Mouse (Mus musculus) T-helper 2 cell (primary cell): Measurements from ENCODE around the gene B4galt3.

ENCODE experiments used
- in situ Hi-C: fragments of 300-600 bp; cut with MboI, MseI; formaldehyde crosslinking; loops from one replicate; pipeline ENCODE4 v1.15.1; 2025; ENCODE audit warnings: high pct_unique_total_duplicates

B4galt3 gene

DNA sequence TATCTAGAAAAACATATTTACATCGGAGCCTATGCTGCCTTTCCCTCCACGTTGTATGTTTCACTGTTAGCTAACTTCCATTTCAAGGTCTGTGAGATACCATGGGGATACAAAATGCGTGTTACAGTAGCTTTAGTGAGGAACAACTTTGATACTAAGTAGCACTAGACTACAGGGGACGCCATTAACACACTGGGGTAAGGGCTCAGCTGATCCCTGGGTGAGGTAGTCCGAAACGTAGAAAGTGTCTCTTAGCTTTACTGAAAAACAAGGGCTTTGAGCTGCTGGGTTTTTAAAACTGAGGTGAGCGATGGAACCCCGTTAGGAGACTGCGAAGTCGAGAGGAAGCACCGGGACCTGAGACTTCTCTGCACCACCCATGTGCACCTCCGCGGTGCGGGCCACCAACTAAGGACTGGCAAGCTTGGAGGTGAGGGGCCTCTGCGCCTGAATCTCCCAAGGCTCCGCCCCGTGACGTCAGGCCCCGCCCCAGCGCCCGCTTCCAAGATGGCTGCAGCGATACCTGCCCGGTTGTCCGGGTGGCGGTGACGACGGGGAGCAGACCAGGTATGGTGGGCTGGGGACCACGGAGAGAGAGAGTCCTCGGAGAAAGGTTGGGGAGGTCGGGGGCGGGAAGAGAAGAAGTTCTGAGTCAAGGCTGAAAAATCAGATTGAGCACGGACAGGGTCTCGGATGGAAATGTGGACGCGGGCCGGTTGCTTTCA lies at the start of gene B4galt3:
B4galt3 (plus strand) TSS at position 481 of the 725 bp plus-strand sequence.
- in situ Hi-C loops = no loop called here

DNA sequence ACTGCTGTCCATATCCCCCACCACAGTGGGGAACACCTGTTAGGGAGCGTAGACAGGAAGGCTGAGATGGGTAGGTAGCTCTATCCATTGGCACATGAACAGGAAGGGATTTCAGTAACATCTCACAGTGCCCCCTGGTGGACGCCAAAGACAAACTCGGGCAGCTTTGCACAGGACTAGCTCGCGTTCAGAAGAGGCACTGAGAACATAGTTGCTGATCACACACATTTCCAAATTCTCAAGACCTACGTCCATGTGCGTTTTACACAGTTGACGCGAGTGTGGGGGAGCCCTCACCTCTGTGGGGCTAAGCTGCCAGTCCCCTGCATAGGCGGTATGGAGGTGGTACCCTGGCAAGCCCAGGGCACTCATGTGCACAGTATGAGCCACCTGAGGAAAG lies 49.3 kb upstream of the B4galt3 start:
- in situ Hi-C loops = loop anchor here (5.0 kb wide), 1 partner anchor 104 kb away; no protein-coding TSS in a partner anchor

DNA sequence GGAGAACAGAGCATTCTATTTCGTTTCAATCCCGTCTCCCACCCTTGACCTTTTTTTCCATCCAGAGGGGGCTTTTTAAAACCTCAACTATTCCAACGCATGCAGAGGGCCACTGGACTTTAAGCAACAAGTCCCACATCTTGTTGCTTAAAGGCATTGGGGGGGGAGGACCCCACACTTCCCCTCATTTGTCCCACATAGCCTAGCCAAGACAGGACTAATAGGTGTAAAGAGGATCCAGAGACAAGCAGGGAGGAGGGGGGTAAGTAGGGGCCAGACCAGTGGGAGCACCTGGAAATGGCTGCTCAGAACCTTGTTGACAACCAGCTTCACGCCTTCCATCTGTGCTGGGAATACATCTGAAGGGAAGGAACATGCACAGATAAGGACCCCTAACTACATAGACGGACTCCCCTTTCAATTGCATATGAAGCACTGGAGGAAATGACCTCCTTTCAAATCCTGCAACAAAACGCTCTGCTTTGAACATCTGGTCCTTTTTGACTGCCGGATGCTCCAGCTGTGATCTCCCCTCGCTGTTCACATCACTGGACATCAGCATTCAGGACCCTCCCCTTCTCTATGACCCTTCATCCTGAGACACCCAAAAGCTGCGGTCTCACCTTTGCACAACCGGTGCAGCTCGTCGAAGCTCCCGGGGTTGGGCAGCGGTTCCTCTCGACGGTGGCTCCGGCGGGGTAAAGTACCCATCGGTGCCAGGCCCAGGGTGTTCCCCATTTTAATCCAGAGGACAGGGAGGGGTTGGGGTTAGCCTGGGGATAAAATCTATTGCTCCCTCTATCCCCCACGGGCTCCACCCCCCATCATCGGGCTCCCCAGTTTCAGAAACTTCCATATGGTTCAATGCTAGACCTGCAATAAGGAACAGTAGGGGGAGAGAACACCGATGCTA lies 48.6 kb upstream of the B4galt3 start:
- in situ Hi-C loops = loop anchor here (5.0 kb wide), 1 partner anchor 104 kb away; no protein-coding TSS in a partner anchor

DNA sequence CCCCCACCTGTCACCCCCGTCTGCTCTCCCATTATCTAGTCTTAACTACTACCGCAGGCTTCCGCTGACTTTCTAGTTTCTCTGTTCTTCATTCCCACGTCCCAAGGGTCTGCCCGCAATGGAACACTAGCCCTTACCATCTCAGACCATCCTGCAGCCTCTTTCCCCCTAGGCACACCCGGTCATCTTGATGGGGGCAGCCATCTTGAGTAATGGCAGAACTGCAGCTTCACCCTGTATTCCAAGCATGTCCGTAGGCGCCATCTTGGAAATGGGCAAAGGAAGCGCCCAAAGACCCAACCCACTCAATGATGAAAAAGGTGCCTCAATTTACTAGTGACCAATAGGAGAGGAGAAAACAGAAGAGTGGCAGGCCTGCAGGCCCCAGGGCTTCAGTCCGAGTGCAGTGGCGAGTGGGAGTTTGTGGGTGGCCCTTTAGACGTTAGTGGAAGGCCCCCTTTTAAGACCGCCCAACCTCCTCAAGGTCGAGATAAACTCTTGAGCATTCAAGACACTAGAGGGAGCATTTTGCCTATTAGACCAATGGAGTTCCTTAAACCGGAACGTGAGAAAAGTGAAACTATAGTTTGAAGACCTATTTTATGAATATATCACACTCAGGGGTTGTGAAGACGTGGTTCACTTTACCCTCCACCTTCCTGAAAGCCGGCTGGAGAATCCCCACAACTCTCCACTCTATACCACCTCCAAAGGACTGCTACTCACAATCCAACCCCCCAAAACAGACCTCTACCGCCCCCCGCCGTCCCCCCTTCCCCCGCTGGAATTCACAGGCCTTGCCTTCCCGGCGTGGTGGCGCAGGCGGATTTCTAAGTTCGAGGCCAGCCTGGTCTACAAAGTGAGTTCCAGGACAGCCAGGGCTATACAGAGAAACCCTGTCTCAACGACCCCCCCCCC lies 47.6 kb upstream of the B4galt3 start, which contains the start of gene Tomm40l:
Tomm40l (minus strand) TSS at position 277 of the 918 bp plus-strand sequence.
- in situ Hi-C loops = loop anchor here (5.0 kb wide), 1 partner anchor 105 kb away; no protein-coding TSS in a partner anchor

DNA sequence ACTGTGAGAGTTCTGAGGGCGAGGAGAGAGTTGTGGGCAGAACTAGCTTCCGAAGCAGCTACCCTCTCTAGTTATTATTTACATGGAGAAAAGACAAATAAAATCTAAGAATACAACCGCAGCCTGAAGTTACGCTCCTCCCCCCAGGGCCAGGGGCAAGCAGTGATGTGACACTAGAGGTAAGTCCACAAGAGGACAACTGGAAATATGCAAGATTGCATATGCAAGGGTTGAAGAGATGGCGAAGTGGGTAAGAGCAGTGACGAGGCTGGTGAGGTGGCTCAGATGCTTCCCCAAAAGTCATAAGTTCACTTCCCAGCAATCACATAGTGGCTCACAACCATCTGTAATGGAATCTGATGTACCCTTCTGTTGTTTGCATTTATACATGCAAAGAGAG lies 47.0 kb upstream of the B4galt3 start:
- in situ Hi-C loops = loop anchor here (5.0 kb wide), 1 partner anchor 106 kb away; no protein-coding TSS in a partner anchor

DNA sequence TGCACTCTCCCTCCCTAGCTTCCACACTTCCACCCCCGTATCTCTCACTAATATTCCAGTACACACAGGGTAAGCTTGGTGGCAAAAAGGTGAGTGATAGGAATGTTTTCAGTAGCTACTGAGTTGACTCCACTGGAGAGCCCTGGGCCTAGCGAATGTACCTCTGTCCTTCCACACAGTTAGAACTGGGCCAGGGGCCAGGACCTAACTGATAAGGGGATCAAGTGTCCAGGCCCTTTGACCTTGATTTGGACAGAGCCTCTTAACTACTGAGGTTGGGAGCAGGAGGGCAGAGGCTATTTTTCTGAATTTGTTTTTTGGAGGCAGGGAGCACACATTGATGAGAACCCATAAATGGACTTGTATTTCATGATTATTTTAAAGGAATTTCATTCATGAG lies 46.3 kb upstream of the B4galt3 start:
- in situ Hi-C loops = loop anchor here (5.0 kb wide), 1 partner anchor 106 kb away; no protein-coding TSS in a partner anchor

DNA sequence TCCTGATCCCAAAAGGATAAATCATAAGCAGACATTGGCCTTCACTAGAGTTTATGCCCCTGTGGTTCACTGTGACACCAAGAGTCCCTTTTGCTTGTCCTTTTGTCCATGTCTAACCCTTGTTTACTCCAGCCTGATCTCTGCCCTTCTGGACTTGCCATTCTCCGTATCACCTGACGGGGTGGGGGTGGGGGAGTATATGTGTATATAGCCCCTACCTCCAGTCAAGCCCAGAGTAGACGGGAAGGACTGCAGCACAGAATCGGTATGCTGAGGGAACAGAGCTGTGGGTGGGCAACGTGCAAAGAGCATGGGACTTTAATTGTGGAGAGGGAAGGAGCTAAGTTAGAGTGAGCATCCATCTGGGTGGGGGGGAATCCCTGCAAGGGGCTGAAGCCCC lies 45.3 kb upstream of the B4galt3 start, which contains the start of gene Apoa2:
Apoa2 (plus strand) TSS at position 198 of the 400 bp plus-strand sequence.
- in situ Hi-C loops = loop anchor here (5.0 kb wide), 1 partner anchor 108 kb away; no protein-coding TSS in a partner anchor

DNA sequence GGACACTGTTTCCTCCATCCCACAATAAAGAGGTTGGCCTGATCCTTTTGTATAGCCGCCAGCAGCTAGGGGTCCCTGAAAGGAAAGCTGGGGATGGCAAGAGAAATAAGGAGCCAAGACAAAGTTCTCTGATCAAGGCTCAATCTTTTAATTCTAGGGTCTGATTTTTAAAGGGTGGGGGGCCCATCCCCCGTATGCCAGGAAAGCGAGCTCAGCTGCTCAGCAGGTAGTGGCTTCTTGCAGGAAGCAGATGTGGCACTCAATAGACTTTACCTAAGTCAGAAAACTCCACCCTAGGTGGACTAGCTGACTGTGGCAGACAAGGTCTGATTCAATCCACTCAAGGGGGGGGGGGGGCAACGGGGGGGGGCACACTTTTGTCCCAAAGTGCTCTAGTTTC lies 43.3 kb upstream of the B4galt3 start:
- in situ Hi-C loops = no loop called here

DNA sequence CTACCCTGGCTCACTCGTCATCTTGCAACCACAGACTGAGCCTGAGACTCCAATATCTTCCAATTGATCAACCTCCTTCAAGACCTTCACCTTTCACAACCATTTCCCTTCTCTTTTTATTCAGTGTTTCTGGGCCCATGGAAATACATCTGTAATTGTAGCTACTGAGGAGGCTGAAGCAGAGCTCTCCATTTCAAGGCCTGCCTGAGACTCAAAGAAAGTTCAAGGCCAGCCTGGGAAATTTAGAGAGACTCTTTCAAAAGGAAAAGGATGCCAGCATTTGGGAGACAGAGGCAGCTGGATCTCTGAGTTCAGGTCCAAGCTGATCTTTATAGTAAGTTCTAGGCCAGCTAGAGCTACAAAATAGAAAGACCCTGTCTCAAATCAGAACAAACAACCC lies 42.2 kb upstream of the B4galt3 start:
- in situ Hi-C loops = no loop called here

DNA sequence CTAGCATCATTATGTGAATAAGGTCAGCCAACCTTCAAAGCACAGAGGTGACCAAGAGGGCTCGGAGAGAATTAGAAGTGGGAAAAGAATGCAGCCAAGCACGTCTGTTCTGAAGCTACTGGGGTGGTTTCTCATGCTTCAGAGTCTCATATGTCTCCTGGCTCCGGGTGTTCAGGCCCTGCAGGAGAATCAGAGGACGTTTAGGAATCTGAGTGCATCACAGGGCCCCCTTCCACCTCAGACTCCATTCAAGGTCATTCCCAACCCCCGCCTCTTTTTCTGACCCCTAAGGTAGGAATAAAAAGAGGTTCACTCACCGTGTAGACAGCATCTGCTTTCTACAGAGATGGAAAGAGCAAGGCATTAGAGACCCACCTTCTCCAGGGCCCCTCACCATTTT lies 40.4 kb upstream of the B4galt3 start:
- in situ Hi-C loops = no loop called here

DNA sequence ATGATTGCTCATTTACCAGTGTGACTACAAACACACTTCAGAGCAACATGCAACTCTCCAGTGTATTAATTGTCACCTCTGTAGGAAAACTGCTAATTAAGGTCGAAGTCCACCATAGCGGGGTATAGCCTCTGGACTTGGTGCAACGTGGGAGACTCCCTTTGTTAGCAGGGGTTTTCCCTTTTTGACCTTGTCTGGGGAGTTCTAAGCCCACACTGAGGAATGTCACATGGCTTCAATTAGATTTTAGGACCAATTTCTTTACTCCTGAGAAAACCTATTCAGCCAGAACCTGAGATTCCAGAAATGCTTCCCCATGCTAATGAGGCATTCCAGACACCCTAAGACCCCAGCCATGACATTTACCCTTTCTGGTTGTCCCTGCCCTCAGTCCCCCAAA lies 39.9 kb upstream of the B4galt3 start:
- in situ Hi-C loops = no loop called here

DNA sequence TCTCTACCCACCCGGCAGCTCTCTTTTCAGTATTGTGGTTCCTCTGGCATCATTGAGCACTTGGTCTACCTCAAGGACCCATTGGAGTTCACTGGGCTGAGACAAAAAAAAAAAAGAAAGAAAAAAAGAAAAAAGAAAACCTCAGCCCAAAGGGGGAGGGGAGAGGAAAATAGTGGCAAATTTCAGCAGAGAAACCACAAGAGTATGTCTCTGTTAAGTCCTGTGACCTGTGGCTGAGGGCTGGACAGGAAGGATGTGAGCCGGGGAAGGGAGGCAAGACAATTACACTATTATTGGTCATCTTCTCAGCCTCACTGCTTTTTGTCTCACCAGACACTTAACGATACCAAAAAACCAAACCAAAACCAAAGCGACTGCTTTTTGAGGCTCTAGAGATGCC lies 38.3 kb upstream of the B4galt3 start:
- in situ Hi-C loops = no loop called here

DNA sequence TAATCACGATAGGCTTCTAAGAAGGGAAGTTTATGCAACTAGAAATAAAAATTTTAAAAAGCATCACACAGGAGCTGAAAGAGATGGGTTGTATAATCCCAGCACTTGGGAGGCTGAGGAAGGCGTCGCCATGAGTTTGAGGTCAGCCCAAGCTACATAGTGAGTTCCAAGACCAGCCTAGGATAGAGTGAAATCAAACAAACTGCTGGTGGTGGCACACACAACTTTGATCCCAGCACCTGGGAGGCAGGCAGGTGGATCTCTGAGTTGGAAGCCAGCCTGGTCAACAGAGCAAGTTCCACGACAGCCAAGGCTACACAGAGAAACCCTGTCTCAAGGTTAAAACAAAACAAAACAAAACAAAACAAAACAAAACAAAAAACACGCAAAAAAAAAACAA lies 37.8 kb upstream of the B4galt3 start:
- in situ Hi-C loops = no loop called here

DNA sequence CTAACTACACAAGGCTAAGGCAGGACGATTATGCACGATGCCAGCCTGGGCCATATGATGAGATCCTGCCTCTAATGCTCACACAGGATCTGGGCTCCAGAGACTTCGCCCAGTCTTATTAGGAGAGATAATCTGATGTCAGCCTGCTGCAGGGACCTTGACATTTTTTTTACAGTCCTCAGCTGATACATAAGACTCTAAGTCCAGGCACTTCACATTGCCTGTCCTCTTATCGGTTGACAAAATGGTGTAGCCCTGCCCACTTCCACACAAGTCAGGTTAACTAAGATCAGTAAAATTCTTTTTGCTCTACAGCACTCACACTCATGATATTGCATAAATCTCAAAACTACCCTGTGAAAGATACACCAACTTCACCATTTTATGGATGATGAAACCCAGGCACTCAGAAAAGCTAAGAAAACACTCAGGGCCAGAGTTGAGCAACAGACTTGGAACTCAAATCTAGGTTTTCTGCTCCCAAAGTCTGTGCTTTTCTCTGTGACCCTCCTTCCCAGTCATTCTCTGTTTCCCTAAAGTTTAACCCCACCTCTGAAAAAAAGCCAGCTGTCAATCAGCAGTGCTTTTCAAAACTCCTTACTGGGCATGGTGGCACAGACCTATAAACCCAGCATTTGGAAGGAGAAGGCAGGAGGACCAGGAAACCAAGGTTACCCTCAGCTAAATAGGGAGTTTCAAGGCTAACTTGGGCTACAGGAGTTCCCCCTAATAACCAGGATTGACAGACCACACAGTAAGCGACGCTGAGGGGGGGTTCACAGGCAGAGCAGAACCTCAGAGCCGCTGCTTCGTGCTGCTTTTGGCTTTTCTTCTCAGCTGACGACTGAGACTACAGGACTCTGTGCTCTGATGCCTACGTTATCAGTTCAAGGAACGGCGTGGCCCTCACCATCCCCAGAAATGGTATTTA lies 37.1 kb upstream of the B4galt3 start:
- in situ Hi-C loops = no loop called here

DNA sequence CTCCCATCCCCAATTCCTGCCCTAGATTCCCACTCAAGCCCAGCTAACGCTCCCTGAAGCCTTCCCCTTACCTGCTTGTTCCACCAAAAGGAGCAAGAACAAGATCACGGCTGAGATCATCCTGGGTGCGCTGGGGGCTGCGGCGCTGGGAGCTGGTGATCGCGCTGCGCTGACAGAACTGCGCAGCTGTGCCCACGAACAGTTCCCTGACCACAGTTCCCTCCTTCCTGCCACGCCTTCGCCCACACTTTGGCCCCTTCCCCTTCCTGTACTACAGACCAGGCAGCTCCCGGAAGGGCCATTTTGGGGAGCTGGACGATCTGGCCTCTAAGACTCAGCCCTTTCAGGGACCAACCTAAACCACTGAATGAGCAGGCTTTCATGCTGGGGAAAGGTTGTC lies 36.0 kb upstream of the B4galt3 start, which contains the start of gene Fcer1g:
Fcer1g (minus strand) TSS at position 240 of the 400 bp plus-strand sequence.
- in situ Hi-C loops = no loop called here

DNA sequence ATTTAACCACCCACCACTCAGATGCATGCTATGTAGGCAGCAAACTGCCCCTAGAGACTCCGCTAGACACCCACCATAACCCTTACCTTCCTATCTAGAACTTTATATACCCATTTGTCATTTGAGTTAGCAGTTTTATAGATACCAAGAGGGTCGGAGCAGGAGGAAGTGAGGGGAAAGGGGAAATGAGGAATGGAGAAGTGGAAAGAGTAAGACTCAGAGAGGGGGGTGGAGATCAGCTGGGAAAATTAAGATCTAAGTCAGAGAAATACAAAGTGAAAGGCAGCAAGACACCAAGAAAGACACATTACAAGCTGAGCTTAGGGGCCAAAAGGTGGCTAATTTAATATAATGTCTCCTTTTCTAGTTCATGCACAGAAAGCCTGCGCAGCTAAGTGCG lies 35.6 kb upstream of the B4galt3 start:
- in situ Hi-C loops = no loop called here

DNA sequence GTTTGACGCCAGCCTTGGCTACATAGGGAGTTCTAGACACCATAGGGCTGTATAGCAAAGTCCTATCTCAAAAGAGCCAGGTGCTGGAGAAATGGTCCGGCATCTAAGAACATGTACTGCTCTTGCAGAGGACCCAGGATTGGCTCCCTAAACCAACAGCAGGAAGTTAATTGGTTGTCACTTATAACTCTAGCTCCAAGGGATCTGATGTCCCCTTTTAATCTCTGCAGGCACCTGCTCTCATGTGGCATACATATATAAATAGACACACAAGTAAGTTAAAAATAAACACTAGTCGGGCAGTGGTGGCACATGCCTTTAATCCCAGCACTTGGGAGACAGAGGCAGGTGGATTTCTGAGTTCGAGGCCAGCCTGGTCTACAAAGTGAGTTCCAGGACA lies 34.3 kb upstream of the B4galt3 start:
- in situ Hi-C loops = no loop called here

DNA sequence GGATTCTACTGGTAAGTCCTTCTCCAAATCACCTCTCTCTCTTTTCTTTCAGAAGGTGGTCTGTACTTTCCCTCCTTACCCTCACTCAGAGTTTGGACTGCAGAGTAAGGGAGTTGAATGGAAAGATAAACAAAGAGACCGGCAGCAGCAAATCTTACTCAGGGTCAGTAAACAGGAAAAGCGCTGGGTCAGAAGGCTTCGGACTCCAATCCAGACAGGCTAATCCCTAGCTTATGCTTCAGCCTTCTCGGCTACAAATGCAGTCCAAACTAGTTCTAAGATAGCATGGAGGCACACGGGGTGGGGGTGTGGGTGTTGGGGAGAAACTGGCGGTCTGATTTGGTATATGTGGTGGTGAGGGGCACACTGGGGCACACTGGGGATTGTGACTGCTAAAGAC lies 32.7 kb upstream of the B4galt3 start:
- in situ Hi-C loops = no loop called here

DNA sequence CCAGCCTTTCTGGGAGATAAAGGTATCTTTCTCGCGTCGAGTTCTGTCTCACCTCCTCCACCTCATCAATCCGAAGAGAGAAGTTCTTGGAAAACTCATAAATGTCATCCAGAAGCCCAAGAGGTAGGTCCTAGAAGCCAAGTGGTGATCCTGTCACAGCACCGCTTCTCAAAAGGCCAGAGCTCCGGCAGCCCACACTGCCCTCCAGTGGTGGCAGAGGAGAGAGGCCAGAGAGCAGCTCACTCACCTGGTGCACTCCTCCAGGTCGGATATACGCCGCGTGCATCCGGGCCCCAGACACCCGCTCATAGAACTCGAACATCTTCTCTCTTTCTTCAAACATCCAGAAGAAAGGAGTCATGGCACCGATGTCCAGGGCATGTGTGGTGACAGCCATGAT lies 31.7 kb upstream of the B4galt3 start:
- in situ Hi-C loops = no loop called here
